Mouse (Mus musculus) kidney, adult 11 months (tissue): Measurements from ENCODE around the gene Emilin2.

Experiments used
- DNase-seq: peaks from one replicate; pipeline ENCODE4 v3.0.0; 2022

The Emilin2 gene

GRCm38 (mm10) chr17:71228651-71229050 lies 83.1 kb downstream of the Emilin2 start:
- DNase-seq = no peak

- no peak for DNase-seq
These were observed 84.5 kb downstream of the Emilin2 start for GRCm38 (mm10) chr17:71227128-71227895.

- DNase-seq = no peak
These were observed 86.7 kb downstream of the Emilin2 start for GRCm38 (mm10) chr17:71225091-71225490.

- DNase-seq = no peak
These were observed 87.3 kb downstream of the Emilin2 start for GRCm38 (mm10) chr17:71224521-71224920.

- no peak for DNase-seq
These were observed 88.1 kb downstream of the Emilin2 start for GRCm38 (mm10) chr17:71223676-71224075.

GRCm38 (mm10) chr17:71221383-71221782 lies 90.4 kb downstream of the Emilin2 start:
- no peak for DNase-seq

GRCm38 (mm10) chr17:71217111-71217685 lies 94.6 kb downstream of the Emilin2 start:
- peak; percentile 60 for DNase-seq

GRCm38 (mm10) chr17:71216263-71216662 lies 95.5 kb downstream of the Emilin2 start:
- DNase-seq = no peak

- no peak for DNase-seq
These were observed 96.4 kb downstream of the Emilin2 start for GRCm38 (mm10) chr17:71215241-71215839.

- no peak for DNase-seq
These were observed 97.1 kb downstream of the Emilin2 start for GRCm38 (mm10) chr17:71214514-71215240.

GRCm38 (mm10) chr17:71213666-71214065 lies 98.1 kb downstream of the Emilin2 start:
- no peak for DNase-seq

GRCm38 (mm10) chr17:71211962-71212646 lies 99.7 kb downstream of the Emilin2 start:
- DNase-seq = no peak

- no peak for DNase-seq
These were observed 101.8 kb downstream of the Emilin2 start for GRCm38 (mm10) chr17:71209936-71210335.

- no peak for DNase-seq
These were observed 102.9 kb downstream of the Emilin2 start for GRCm38 (mm10) chr17:71208921-71209320.

- DNase-seq = no peak
These were observed 103.4 kb downstream of the Emilin2 start for GRCm38 (mm10) chr17:71208376-71208775.

GRCm38 (mm10) chr17:71207268-71207667 lies 104.5 kb downstream of the Emilin2 start:
- DNase-seq = no peak

GRCm38 (mm10) chr17:71206136-71206893 lies 105.5 kb downstream of the Emilin2 start:
- no peak for DNase-seq

- DNase-seq = no peak
These were observed 107.0 kb downstream of the Emilin2 start for GRCm38 (mm10) chr17:71204809-71205091.

- DNase-seq = no peak
These were observed 107.6 kb downstream of the Emilin2 start for GRCm38 (mm10) chr17:71203998-71204808.
